Mouse (Mus musculus) kidney, embryonic 14.5 days (tissue): ENCODE data around the gene S100a4. TPM values are rescaled to one million over a fixed set of nuclear protein-coding genes. Genes with fewer than 3 reads are reported as not detected.

ENCODE experiments used
- ATAC-seq: fragments of 200-750 bp; cut with Nextera tagmentation; 2 replicates; pipeline ENCODE4 v1.8.0; 2017; ENCODE audit warnings: moderate number of reproducible peaks, mild to moderate bottlenecking, moderate TSS enrichment, moderate library complexity; ENCODE audit not compliant: low FRiP score, low TSS enrichment
- H3K27ac ChIP-seq: fragments of 300-500 bp; sonication (generic); 2 replicates; pipeline ENCODE4 v1.5.1; 2014; ENCODE audit warnings: low read depth, mild to moderate bottlenecking, low read length, moderate library complexity, mixed read lengths
- H3K27me3 ChIP-seq: fragments of 300-500 bp; sonication (generic); 2 replicates; pipeline ENCODE4 v1.6.1; 2014; ENCODE audit warnings: mild to moderate bottlenecking, low read length; ENCODE audit not compliant: control insufficient read depth, insufficient read depth
- H3K36me3 ChIP-seq: fragments of 300-500 bp; sonication (generic); 2 replicates; pipeline ENCODE4 v1.6.1; 2014; ENCODE audit warnings: low read length, mixed read lengths; ENCODE audit not compliant: control insufficient read depth, insufficient read depth
- H3K4me1 ChIP-seq: fragments of 300-500 bp; sonication (generic); 2 replicates; pipeline ENCODE4 v1.6.1; 2014; ENCODE audit warnings: low read length, mixed read lengths; ENCODE audit not compliant: control insufficient read depth, insufficient read depth
- H3K4me2 ChIP-seq: fragments of 300-500 bp; sonication (generic); replicated peaks from 2 replicates; pipeline ENCODE4 v1.6.1; 2014; ENCODE audit warnings: low read depth, mild to moderate bottlenecking, low read length
- H3K4me3 ChIP-seq: fragments of 300-500 bp; sonication (generic); 2 replicates; pipeline ENCODE4 v1.5.1; 2014; ENCODE audit warnings: mild to moderate bottlenecking, low read length
- H3K9ac ChIP-seq: fragments of 300-500 bp; sonication (generic); 2 replicates; pipeline ENCODE4 v1.6.1; 2014; ENCODE audit warnings: low read depth, mild to moderate bottlenecking, low read length, moderate library complexity
- H3K9me3 ChIP-seq: fragments of 300-500 bp; sonication (generic); 2 replicates; pipeline ENCODE4 v1.6.1; 2016; ENCODE audit warnings: low read length; ENCODE audit not compliant: control insufficient read depth
- whole genome bisulfite sequencing: fragments of 180-500 bp; shearing (Covaris S2); extraction: QIAGEN DNeasy Blood & Tissue Kit; methylation state at CpG from one replicate; pipeline ENCODE4 v1.1.7; 2014; 5-methylcytosine and 5-hydroxymethylcytosine counted together
- polyA plus RNA-seq: library from polyadenylated mRNA; unstranded; fragments of >200 nt; fragmentation: Nextera tagmentation; extraction: Ambion mirVana; gene quantifications from 2 replicates; pipeline ENCODE4 v1.2.1, GENCODE M21; 2014

S100a4 gene
- polyA plus RNA-seq, result 2.7 and 3.9 TPM in 2 replicates

DNA sequence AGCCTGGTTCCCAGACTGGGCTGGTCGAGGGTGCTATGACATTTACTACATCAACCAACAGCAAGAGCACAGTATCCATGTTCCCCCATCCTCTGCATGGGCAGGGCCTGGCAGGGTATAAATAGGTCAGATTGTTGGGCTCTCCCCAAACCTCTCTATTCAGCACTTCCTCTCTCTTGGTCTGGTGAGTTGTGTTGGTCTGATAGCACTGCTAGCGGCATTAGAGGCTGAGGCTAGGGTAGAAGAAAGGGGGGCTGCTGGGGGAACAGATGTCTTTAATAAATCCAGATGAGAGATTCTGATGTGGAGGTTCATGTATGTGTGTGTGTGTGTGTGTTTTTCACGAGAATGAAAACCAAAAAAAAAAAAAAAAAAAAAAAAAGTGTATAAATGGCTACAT is at the start of gene S100a4:
Gene S100a4 (plus strand): TSS at position 149 of the 400 bp plus-strand sequence.
- 61% methylated on average over 3 of the region's 3 CpGs for WGBS
- Histone ChIP-seq H3K9ac (no peak within 1 kb of the TSS), H3K4me1 (peaks cover 18% of the 10 kb centered on the region; the same call in 1 of the 2 replicates), H3K27ac (peak within 1 kb of the TSS; percentile 55), H3K36me3 (no peaks in the 10 kb centered on the region), H3K9me3 (no peaks in the 10 kb centered on the region), H3K4me2 (no peak within 1 kb of the TSS), H3K4me3 (no peak within 1 kb of the TSS), H3K27me3 (no peaks in the 10 kb centered on the region)
- no peak for ATAC-seq

DNA sequence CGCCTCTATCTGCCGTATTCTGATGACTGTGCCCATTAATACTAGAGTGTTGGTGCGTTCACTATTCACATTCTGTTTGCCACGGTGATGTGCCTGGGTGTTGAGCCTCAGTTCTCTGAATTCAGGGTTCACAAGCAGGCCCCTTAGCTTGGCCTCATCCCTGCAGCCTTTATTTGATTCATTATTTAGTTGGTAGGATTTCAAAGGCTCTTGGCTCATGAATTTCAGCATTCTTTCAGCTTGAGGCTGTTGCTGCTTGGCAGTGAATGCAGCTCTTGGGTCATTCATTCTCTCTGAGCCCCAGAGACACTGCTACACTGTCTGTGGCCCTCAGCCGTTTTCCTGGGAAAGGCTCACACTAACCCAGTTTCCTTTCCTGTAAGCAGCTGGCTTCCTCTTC is 47.6 kb upstream of the S100a4 start:
- Histone ChIP-seq H3K4me1 (no peaks in the 10 kb centered on the region), H3K27ac (no peak overlapping the region), H3K4me2 (no peak overlapping the region), H3K9ac (no peak overlapping the region), H3K27me3 (no peaks in the 10 kb centered on the region), H3K36me3 (no peaks in the 10 kb centered on the region), H3K9me3 (no peaks in the 10 kb centered on the region), H3K4me3 (no peak overlapping the region)
- 76% methylated on average over 5 of the region's 5 CpGs for WGBS
- ATAC-seq, result no peak

DNA sequence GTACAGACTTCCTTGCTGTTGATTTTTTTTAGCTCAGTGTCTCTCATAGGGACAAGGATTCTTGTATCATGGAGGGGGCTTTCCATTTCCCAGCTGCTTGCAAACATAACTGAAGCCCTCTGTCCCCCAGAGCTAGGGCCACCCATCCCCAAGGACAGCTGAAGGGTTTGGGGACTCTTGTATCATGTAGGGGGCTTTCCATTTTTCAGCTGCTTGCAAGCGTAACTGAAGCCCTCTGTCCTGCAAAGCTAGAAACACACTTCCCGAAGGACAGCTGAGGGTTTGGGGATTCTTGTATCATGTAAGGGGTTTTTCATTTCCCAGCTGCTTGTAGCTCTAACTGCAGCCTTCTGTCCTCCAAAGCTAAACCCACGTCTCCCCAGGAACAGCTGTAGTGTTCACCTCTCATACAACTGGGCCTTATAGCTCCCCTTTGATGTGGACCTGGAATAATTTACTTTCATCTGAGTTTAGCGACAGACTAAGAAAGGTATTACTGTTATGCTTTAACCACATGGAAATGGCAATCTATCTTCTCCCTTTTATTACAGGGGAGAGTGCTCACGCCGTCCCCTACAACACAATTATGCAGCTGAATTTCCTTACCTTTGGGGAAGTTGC is 43.5 kb upstream of the S100a4 start, which contains the start of gene S100a3:
Gene S100a3 (plus strand): TSS at position 571 of the 621 bp plus-strand sequence.
- H3K9ac ChIP-seq, result no peak within 1 kb of the TSS
- no peaks in the 10 kb centered on the region for H3K27me3 ChIP-seq
- H3K4me1 ChIP-seq, result no peaks in the 10 kb centered on the region
- H3K4me2 ChIP-seq, result no peak within 1 kb of the TSS
- WGBS, result 69% methylated on average over 6 of the region's 6 CpGs
- no peak for ATAC-seq
- no peak within 1 kb of the TSS for H3K27ac ChIP-seq
- no peaks in the 10 kb centered on the region for H3K9me3 ChIP-seq
- no peaks in the 10 kb centered on the region for H3K36me3 ChIP-seq
- no peak within 1 kb of the TSS for H3K4me3 ChIP-seq

DNA sequence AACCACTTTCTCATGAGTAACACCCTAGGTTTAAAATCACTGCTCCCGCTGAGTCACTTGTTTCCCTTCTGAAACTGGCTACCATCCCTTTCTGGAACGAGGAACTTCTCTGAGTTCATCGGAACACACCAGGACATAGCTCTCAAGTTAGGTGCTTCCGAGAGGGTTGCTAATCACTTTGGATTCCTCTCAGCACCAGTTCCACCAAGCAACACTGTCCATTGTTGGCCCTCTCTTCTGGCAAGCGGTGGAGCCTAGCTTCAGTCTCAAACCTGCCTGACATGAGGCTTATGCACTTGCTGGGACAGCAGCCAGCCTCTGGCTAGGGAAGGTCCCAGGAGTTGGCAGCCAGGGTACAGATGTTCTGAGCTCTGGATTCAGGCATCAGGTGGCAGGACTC is 28.9 kb upstream of the S100a4 start:
- no peaks in the 10 kb centered on the region for H3K27me3 ChIP-seq
- no peak for ATAC-seq
- no peaks in the 10 kb centered on the region for H3K36me3 ChIP-seq
- 87% methylated on average over 5 of the region's 5 CpGs for WGBS
- H3K4me2 ChIP-seq, result no peak overlapping the region
- H3K4me1 ChIP-seq, result no peaks in the 10 kb centered on the region
- H3K9me3 ChIP-seq, result no peaks in the 10 kb centered on the region
- no peak overlapping the region for H3K9ac ChIP-seq
- H3K4me3 ChIP-seq, result no peak overlapping the region
- H3K27ac ChIP-seq, result no peak overlapping the region

GRCm38 (mm10) chr3:90575320-90575719 is 28.3 kb upstream of the S100a4 start:
- Histone ChIP-seq H3K9ac (no peak overlapping the region), H3K4me3 (no peak overlapping the region), H3K27ac (no peak overlapping the region), H3K4me2 (no peak overlapping the region), H3K9me3 (no peaks in the 10 kb centered on the region), H3K4me1 (no peaks in the 10 kb centered on the region), H3K36me3 (no peaks in the 10 kb centered on the region), H3K27me3 (no peaks in the 10 kb centered on the region)
- no peak for ATAC-seq
- 76% methylated on average over 3 of the region's 3 CpGs for whole genome bisulfite sequencing

- no peak for ATAC-seq
- no peaks in the 10 kb centered on the region for H3K9me3 ChIP-seq
- no peaks in the 10 kb centered on the region for H3K36me3 ChIP-seq
- H3K27me3 ChIP-seq, result no peaks in the 10 kb centered on the region
- no peak overlapping the region for H3K27ac ChIP-seq
- H3K4me3 ChIP-seq, result no peak overlapping the region
- H3K4me2 ChIP-seq, result no peak overlapping the region
- 66% methylated on average over 10 of the region's 10 CpGs for WGBS
- H3K4me1 ChIP-seq, result no peaks in the 10 kb centered on the region
- H3K9ac ChIP-seq, result no peak overlapping the region
Observed at GRCm38 (mm10) chr3:90576351-90577001, 27.1 kb upstream of the S100a4 start.

DNA sequence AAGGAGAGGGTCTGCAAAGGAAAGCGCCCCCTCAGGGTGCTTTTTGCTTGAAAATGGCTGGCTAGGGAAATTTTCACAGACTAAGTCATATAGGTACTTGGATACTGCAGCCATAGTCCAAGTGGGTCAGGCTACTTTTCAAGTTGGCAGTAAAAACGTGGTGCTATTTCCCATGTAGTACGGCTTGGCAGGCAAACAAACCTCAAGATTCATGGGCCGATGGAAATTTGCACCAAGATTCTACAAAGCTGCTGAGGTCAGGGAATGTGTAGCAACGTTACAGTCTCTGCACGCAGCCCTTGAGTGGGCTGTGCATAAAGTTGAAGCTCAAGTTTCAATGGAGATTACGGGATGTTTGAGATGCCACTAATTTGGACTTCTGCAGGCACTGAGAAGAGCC is 24.1 kb upstream of the S100a4 start:
- Histone ChIP-seq H3K36me3 (no peaks in the 10 kb centered on the region), H3K27ac (no peak overlapping the region), H3K9me3 (no peaks in the 10 kb centered on the region), H3K4me3 (no peak overlapping the region), H3K4me2 (no peak overlapping the region), H3K9ac (no peak overlapping the region), H3K4me1 (no peaks in the 10 kb centered on the region), H3K27me3 (no peaks in the 10 kb centered on the region)
- 41% methylated on average over 7 of the region's 7 CpGs for WGBS
- ATAC-seq, result no peak

DNA sequence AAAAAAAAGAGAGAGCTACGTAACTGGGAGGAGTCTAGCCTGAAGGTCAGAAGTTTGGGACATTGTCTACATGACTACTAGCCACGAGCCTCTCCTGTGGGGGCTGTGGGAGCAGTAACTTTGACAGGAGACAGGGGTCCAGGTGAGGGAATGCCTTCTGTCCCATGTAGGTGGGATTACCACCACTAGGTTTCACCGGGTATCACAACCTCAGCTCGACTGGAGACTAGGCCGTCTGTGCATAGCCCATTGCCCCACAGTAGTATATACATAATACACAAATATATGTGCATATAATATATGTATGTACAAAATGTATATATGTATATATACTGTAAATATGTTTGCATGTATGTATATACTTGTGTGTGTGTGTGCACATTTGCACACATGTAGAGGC is 22.4 kb upstream of the S100a4 start:
- H3K27me3 ChIP-seq, result no peaks in the 10 kb centered on the region
- no peak overlapping the region for H3K4me3 ChIP-seq
- no peak overlapping the region for H3K27ac ChIP-seq
- no peaks in the 10 kb centered on the region for H3K36me3 ChIP-seq
- no peaks in the 10 kb centered on the region for H3K9me3 ChIP-seq
- H3K4me2 ChIP-seq, result no peak overlapping the region
- H3K4me1 ChIP-seq, result no peaks in the 10 kb centered on the region
- no peak for ATAC-seq
- 91% methylated on average over 5 of the region's 5 CpGs for WGBS
- no peak overlapping the region for H3K9ac ChIP-seq

DNA sequence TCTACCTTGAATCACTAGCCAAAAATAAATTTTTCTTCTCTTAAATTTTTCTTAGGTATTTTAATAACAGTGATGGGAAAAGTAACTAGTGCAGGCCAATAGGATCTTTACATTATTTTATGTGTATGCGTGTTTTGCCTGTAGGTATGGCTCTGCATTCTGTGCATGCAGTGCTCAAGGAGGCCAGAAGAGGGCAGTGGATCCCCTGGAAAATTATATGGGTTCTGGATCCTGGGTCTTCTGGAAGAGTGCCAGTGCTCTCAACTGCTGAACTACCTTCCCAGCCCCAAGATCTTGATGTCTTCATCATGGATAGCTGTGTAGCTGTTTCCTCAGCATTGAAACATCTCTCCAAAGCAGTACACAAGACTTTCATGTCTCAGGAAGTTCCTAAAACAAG is 21.4 kb upstream of the S100a4 start:
- whole genome bisulfite sequencing, result 89% methylated on average over 1 of the region's 1 CpGs
- Histone ChIP-seq H3K4me3 (no peak overlapping the region), H3K27ac (no peak overlapping the region)

More for the DNA sequence above, 21.4 kb upstream of the S100a4 start:
- Histone ChIP-seq H3K36me3 (no peaks in the 10 kb centered on the region), H3K27me3 (no peaks in the 10 kb centered on the region), H3K9me3 (no peaks in the 10 kb centered on the region), H3K4me1 (no peaks in the 10 kb centered on the region), H3K4me2 (no peak overlapping the region), H3K9ac (no peak overlapping the region)
- no peak for ATAC-seq
